Mouse (Mus musculus) thymus, postnatal 4 days (tissue): ENCODE measurements around the gene Olfr105-ps.

Experiments used
- DNase-seq: peaks from one replicate; pipeline ENCODE4 v3.0.0; 2021

Gene Olfr105-ps

GRCm38 (mm10) chr17:37378733-37379132, at the start of gene Olfr105-ps:
Gene Olfr105-ps, plus strand, starts transcription at chr17:37379033.
- DNase-seq: no peak

- DNase-seq: no peak
Observed at GRCm38 (mm10) chr17:37339598-37339997, 39.2 kb upstream of the Olfr105-ps start, which contains the start of gene Olfr103. Gene Olfr103, minus strand, starts transcription at chr17:37339698.

DNA sequence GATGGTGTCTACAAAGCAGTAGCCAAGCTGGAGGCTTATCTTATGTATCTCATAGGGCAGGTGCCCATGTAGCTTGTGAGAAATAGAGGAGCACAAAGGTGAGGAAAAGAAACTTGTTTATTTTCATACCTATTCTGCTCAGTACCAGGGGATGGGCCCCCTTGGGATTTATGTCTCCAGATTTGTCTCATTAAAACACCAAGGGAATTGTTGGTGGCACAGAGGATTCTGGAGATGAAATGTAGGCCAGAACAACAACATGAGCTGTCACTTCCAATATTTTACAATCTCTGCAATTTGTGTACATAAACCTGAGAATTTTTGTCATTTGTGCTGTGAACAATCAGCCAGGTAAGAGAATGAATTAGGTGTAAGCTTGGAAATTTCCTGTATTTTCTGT, 19.6 kb upstream of the Olfr105-ps start, which contains the start of gene Olfr104-ps:
Gene Olfr104-ps (plus strand): TSS at position 301 of the 400 bp plus-strand sequence.
- DNase-seq: no peak

GRCm38 (mm10) chr17:37390093-37390492, 11.3 kb downstream of the Olfr105-ps start, which contains the start of gene Olfr106-ps:
Gene Olfr106-ps, plus strand, starts transcription at chr17:37390393.
- DNase-seq: no peak

DNA sequence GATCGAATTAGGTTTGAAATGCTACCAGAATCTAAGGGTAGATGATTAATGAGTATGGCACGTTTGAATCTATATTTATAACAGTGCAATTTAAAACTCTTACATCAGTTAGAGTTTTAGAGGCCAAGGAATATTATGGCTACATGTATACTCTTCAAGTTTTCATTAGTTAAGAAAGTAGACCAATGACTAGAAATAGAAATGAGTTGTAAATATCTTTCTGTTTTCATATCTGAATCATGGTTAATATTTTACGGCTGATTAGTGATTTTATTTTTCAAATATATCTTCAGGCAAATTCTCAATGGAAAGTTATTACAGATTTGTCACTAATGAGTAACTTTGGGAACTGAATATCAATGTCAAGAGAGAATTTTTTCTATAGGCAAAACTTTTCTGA, 20.1 kb downstream of the Olfr105-ps start, which contains the start of gene Olfr107:
Gene Olfr107 (plus strand): TSS at position 301 of the 400 bp plus-strand sequence.
- DNase-seq: no peak

DNA sequence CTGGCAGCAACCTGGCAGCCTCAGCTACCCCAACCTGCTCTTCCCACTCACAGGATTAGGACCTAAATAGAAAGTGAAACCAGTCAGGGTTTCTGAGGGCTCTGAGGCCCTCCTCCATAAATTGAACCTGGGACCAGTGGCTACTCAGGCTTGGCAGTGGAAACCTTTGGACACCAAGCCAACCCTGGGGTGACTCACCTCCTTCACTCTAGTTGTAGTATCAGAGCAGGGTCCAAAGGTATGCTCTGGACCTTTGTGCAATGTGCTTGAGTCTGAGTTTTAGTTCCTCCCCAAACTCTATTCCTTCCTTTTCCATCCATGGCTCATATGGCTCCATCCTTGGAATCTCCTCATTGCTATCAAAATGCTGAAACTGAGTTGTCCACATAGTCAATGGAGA, 34.5 kb downstream of the Olfr105-ps start:
- no peak for DNase-seq
